Comparison of ENCODE assay signal across 31 mouse cellular contexts in the genomic region with DNA sequence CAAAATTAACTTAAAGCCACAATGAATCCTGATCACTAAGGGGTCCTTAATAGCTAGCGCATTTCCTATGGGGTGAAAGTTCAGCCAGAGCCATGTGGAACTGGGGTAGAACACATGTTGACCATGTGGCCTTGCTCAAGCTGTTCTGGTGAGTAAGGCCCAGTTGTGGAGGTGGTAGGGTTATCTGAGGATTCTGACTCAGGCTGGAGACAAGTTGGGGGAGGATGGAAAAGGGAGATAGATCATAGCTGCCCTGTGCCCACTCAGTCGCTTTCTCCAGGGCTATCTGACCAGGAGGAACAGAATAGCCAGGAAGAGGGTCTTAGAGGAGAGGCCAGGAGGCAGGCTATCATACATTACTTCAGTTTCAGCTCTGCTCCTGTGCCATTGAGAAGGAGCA. TPM values are rescaled to one million over a fixed set of nuclear protein-coding genes. Genes with fewer than 3 reads are reported as not detected.
DNase-seq lines count a peak whose midpoint lies in the region; ATAC-seq and TF ChIP-seq lines count a peak whose summit lies in the region.
"Had no signal": no experiment of that assay in that cellular context is flagged by ENCODE, and none has a peak within 500 bp of the region (broad histone marks: within the 10 kb centered on the region; RNA-seq: fewer than 3 reads in every experiment).

No protein-coding gene starts in this region.

- no peaks in the 10 kb centered on the region for H3K27me3 ChIP-seq in spleen, adult 2 months (ENCODE audit: control insufficient read depth, insufficient read depth, low read length)
- H3K27me3 ChIP-seq in embryonic facial prominence, embryonic 10.5 days (replicated peaks; ENCODE audit: low read depth, poor library complexity, severe bottlenecking): no peaks in the 10 kb centered on the region
- H3K27me3 ChIP-seq in midbrain, embryonic 13.5 days: no peaks in the 10 kb centered on the region
- H3K27me3 ChIP-seq: embryonic facial prominence, embryonic 12.5 days; forebrain, embryonic 15.5 days; heart, embryonic 13.5 days; hindbrain, embryonic 15.5 days; liver, embryonic 15.5 days; lung, embryonic 15.5 days; midbrain, embryonic 12.5 days; stomach, embryonic 15.5 days had no signal

- H3K4me3 ChIP-seq in spleen, adult 2 months (ENCODE audit: extremely low read depth, insufficient read depth, insufficient read length): peak overlapping the region; percentile 5; the same call in 1 of the 2 replicates
- H3K4me3 ChIP-seq in embryonic facial prominence, embryonic 10.5 days: no peak overlapping the region
- no peak overlapping the region for H3K4me3 ChIP-seq in midbrain, embryonic 13.5 days (replicated peaks)
- H3K4me3 ChIP-seq: embryonic facial prominence, embryonic 12.5 days; forebrain, embryonic 10.5 days; forebrain, embryonic 15.5 days; heart, embryonic 13.5 days; hindbrain, embryonic 15.5 days; liver, embryonic 15.5 days; lung, embryonic 15.5 days; midbrain, embryonic 12.5 days; stomach, embryonic 15.5 days had no signal

- peaks cover 16% of the 10 kb centered on the region for H3K36me3 ChIP-seq in spleen, adult 2 months (ENCODE audit: control insufficient read depth, insufficient read depth, low read length)
- H3K36me3 ChIP-seq in embryonic facial prominence, embryonic 10.5 days (replicated peaks): peaks cover 74% of the 10 kb centered on the region
- H3K36me3 ChIP-seq in midbrain, embryonic 13.5 days: peaks cover 57% of the 10 kb centered on the region

- DNase-seq in adrenal gland, adult 8-10 months: peak; percentile 45
- DNase-seq in adrenal gland, adult 18-20 months (ENCODE audit: low spot score in 2 of 2): no peak
- DNase-seq in spleen, adult 2 months (ENCODE audit: low read depth in 1 of 2, low spot score in 2 of 2): no peak
- DNase-seq in spleen, postnatal 36 days (ENCODE audit: low spot score in 2 of 2): no peak
- peak; percentile 51 for DNase-seq in adrenal gland, postnatal 14 days
- no peak for DNase-seq in lung, postnatal 10 days
- DNase-seq in embryonic facial prominence, embryonic 10.5 days (ENCODE audit: low spot score): no peak
- DNase-seq: B cell, adult 2 months; cerebellum, adult 8-10 months; cerebellum, postnatal 36 days; heart, postnatal 10 days; kidney, adult 18-20 months; kidney, postnatal 4 days; layer of hippocampus, postnatal 36 days; left cerebral cortex, postnatal 4 days; lung, postnatal 36 days; thymus, postnatal 14 days had no signal

- no peak for TF ChIP-seq POLR2A in spleen, adult 2 months (IDR thresholded peaks at IDR 0.05; ENCODE audit: low read depth, low read length)

- H3K9me3 ChIP-seq in embryonic facial prominence, embryonic 10.5 days: no peaks in the 10 kb centered on the region
- no peaks in the 10 kb centered on the region for H3K9me3 ChIP-seq in midbrain, embryonic 13.5 days
- H3K9me3 ChIP-seq: embryonic facial prominence, embryonic 12.5 days; forebrain, embryonic 10.5 days; forebrain, embryonic 15.5 days; heart, embryonic 13.5 days; hindbrain, embryonic 15.5 days; liver, embryonic 15.5 days; lung, embryonic 15.5 days; midbrain, embryonic 12.5 days; stomach, embryonic 15.5 days had no signal

- WGBS in spleen, adult 2 months: 90% methylated on average over 2 of the region's 2 CpGs
- WGBS in embryonic facial prominence, embryonic 10.5 days: 80% methylated on average over 2 of the region's 2 CpGs
- 91% methylated on average over 2 of the region's 2 CpGs for WGBS in midbrain, embryonic 13.5 days

- no peaks in the 10 kb centered on the region for H3K4me1 ChIP-seq in spleen, adult 2 months (ENCODE audit: control insufficient read depth, insufficient read depth, insufficient read length)
- H3K4me1 ChIP-seq in embryonic facial prominence, embryonic 10.5 days: no peaks in the 10 kb centered on the region
- H3K4me1 ChIP-seq in midbrain, embryonic 13.5 days (replicated peaks): no peaks in the 10 kb centered on the region
- H3K4me1 ChIP-seq: embryonic facial prominence, embryonic 12.5 days; forebrain, embryonic 10.5 days; forebrain, embryonic 15.5 days; heart, embryonic 13.5 days; hindbrain, embryonic 15.5 days; liver, embryonic 15.5 days; lung, embryonic 15.5 days; midbrain, embryonic 12.5 days; stomach, embryonic 15.5 days had no signal

- TF ChIP-seq CTCF in spleen, adult 2 months (IDR thresholded peaks at IDR 0.05; ENCODE audit: extremely low read depth, insufficient read depth, insufficient read length, insufficient replicate concordance): no peak

- ATAC-seq in midbrain, embryonic 13.5 days: no peak
- ATAC-seq: forebrain, embryonic 15.5 days had no signal

- no peak overlapping the region for H3K9ac ChIP-seq in midbrain, embryonic 13.5 days (replicated peaks)
- H3K9ac ChIP-seq: embryonic facial prominence, embryonic 12.5 days; forebrain, embryonic 15.5 days; heart, embryonic 13.5 days; hindbrain, embryonic 15.5 days; liver, embryonic 15.5 days; lung, embryonic 15.5 days; midbrain, embryonic 12.5 days; stomach, embryonic 15.5 days had no signal

- H3K4me2 ChIP-seq in midbrain, embryonic 13.5 days (replicated peaks): no peak overlapping the region
- H3K4me2 ChIP-seq: embryonic facial prominence, embryonic 12.5 days; forebrain, embryonic 15.5 days; heart, embryonic 13.5 days; hindbrain, embryonic 15.5 days; liver, embryonic 15.5 days; lung, embryonic 15.5 days; midbrain, embryonic 12.5 days; stomach, embryonic 15.5 days had no signal

- H3K27ac ChIP-seq in spleen, adult 2 months (ENCODE audit: insufficient read depth, low read length): no peak overlapping the region
- no peak overlapping the region for H3K27ac ChIP-seq in embryonic facial prominence, embryonic 10.5 days (replicated peaks)
- no peak overlapping the region for H3K27ac ChIP-seq in midbrain, embryonic 13.5 days
- H3K27ac ChIP-seq: embryonic facial prominence, embryonic 12.5 days; forebrain, embryonic 10.5 days; forebrain, embryonic 15.5 days; heart, embryonic 13.5 days; hindbrain, embryonic 15.5 days; liver, embryonic 15.5 days; lung, embryonic 15.5 days; midbrain, embryonic 12.5 days; stomach, embryonic 15.5 days had no signal

RNA-seq across cellular contexts. Expression of gene Tnfrsf4, which starts 0.8 kb away (rescaled TPM):
- total RNA-seq in adrenal gland, adult 8-10 months (2022): 1 to 10 TPM; 1.0 to 3.0 (median 2.0) TPM
- total RNA-seq in adrenal gland, adult 18-20 months (2021): under 1 TPM; 0.29 to 0.66 TPM
- 20.7 and 34.3 TPM in 2 replicates for polyA plus RNA-seq in spleen, adult 2 months (2012; rRNA removed)
- 0.56 and 3.4 TPM in 2 replicates for total RNA-seq in adrenal gland, postnatal 14 days (2021)
- 1.1 and 1.4 TPM in 2 replicates for polyA plus RNA-seq in embryonic facial prominence, embryonic 10.5 days (2016; fragmentation: Nextera tagmentation; extraction: Ambion mirVana)
- polyA plus RNA-seq in midbrain, embryonic 13.5 days (2015; fragmentation: Nextera tagmentation; extraction: Ambion mirVana): 0.57 TPM in 2 replicates
- total RNA-seq: heart, adult 8-10 months had no signal

RNA-seq across cellular contexts. Expression of gene Tnfrsf18, which starts 11.5 kb away (rescaled TPM):
- total RNA-seq in adrenal gland, adult 8-10 months (2022): 1 to 10 TPM in 1 of 4 experiments, under 1 TPM in 1, not detected in 2; 0.42 to 1.2 TPM
- not detected for total RNA-seq in adrenal gland, adult 18-20 months (2021)
- 29.9 and 38.2 TPM in 2 replicates for polyA plus RNA-seq in spleen, adult 2 months (2012; rRNA removed)
- 2.4 TPM in 1 of 2 replicates, not detected in the other for total RNA-seq in adrenal gland, postnatal 14 days (2021)
- 1.2 and 1.4 TPM in 2 replicates for polyA plus RNA-seq in embryonic facial prominence, embryonic 10.5 days (2016; fragmentation: Nextera tagmentation; extraction: Ambion mirVana)
- polyA plus RNA-seq in midbrain, embryonic 13.5 days (2015; fragmentation: Nextera tagmentation; extraction: Ambion mirVana): 2.0 and 2.3 TPM in 2 replicates
- total RNA-seq: gastrocnemius, adult 8-10 months; layer of hippocampus, postnatal 36 days; left cerebral cortex, postnatal 4 days had no signal

RNA-seq across cellular contexts. Expression of gene Sdf4, which starts 21.8 kb away (rescaled TPM):
- total RNA-seq in adrenal gland, adult 8-10 months (2022): 100 to 1,000 TPM; 290 to 326 (median 308) TPM
- 100 to 1,000 TPM; 227 to 290 TPM for total RNA-seq in adrenal gland, adult 18-20 months (2021)
- polyA plus RNA-seq in spleen, adult 2 months (2012; rRNA removed): 33.5 and 35.7 TPM in 2 replicates
- 209 and 225 TPM in 2 replicates for total RNA-seq in adrenal gland, postnatal 14 days (2021)
- 132 and 138 TPM in 2 replicates for polyA plus RNA-seq in embryonic facial prominence, embryonic 10.5 days (2016; fragmentation: Nextera tagmentation; extraction: Ambion mirVana)
- 125 and 128 TPM in 2 replicates for polyA plus RNA-seq in midbrain, embryonic 13.5 days (2015; fragmentation: Nextera tagmentation; extraction: Ambion mirVana)

RNA-seq across cellular contexts. Expression of gene B3galt6, which starts 22.0 kb away (rescaled TPM):
- 1 to 10 TPM; 7.8 to 9.5 (median 8.9) TPM for total RNA-seq in adrenal gland, adult 8-10 months (2022)
- total RNA-seq in adrenal gland, adult 18-20 months (2021): 1 to 10 TPM; 5.9 to 6.1 TPM
- 4.9 and 7.6 TPM in 2 replicates for polyA plus RNA-seq in spleen, adult 2 months (2012; rRNA removed)
- 5.8 and 6.5 TPM in 2 replicates for total RNA-seq in adrenal gland, postnatal 14 days (2021)
- polyA plus RNA-seq in embryonic facial prominence, embryonic 10.5 days (2016; fragmentation: Nextera tagmentation; extraction: Ambion mirVana): 12.7 and 15.7 TPM in 2 replicates
- 25.0 and 26.9 TPM in 2 replicates for polyA plus RNA-seq in midbrain, embryonic 13.5 days (2015; fragmentation: Nextera tagmentation; extraction: Ambion mirVana)

RNA-seq across cellular contexts. Expression of gene Ttll10, which starts 44.8 kb away (rescaled TPM):
- total RNA-seq in adrenal gland, adult 8-10 months (2022): 1 to 10 TPM in 1 of 4 experiments, under 1 TPM in 2, not detected in 1; 0.38 to 1.2 (median 0.86) TPM
- total RNA-seq in adrenal gland, adult 18-20 months (2021): under 1 TPM in 1 of 2 experiments, not detected in 1; 0.35 TPM
- polyA plus RNA-seq in spleen, adult 2 months (2012; rRNA removed): 0.07 TPM in 1 of 2 replicates, not detected in the other
- 0.70 TPM in 1 of 2 replicates, not detected in the other for total RNA-seq in adrenal gland, postnatal 14 days (2021)
- 0.69 and 0.95 TPM in 2 replicates for polyA plus RNA-seq in embryonic facial prominence, embryonic 10.5 days (2016; fragmentation: Nextera tagmentation; extraction: Ambion mirVana)
- polyA plus RNA-seq in midbrain, embryonic 13.5 days (2015; fragmentation: Nextera tagmentation; extraction: Ambion mirVana): not detected in 2 replicates
- total RNA-seq: gastrocnemius, adult 8-10 months; heart, postnatal 10 days; left cerebral cortex, postnatal 4 days; megakaryocyte, adult 5-6 weeks had no signal
- polyA plus RNA-seq: forebrain, embryonic 15.5 days; hindbrain, embryonic 15.5 days; midbrain, embryonic 12.5 days; neural tube, embryonic 14.5 days had no signal

Comparison
In these comparisons a context has a peak if more than half of its experiments do, and no peak if none do; other contexts are left out.
1. DNase-seq: peak in adrenal gland, adult 8-10 months (single experiment) and adrenal gland, postnatal 14 days (single experiment); none in adrenal gland, adult 18-20 months (0 of 2), spleen, adult 2 months (0 of 2), spleen, postnatal 36 days (0 of 2), lung, postnatal 10 days (single experiment) and embryonic facial prominence, embryonic 10.5 days (single experiment).